Mouse (Mus musculus) spleen, postnatal 14 days (tissue): Measurements from ENCODE around the gene Prrt1.

Experiments
- DNase-seq, 2 experiments: peaks; one replicate each; pipeline ENCODE4 v3.0.0; 2021 to 2022; ENCODE audit warnings: low spot score in 2 of 2

The Prrt1 gene

GRCm38 (mm10) chr17:34599891-34600290 is 29.4 kb upstream of the Prrt1 start:
- no peak for DNase-seq

- no peak for DNase-seq
Measured at GRCm38 (mm10) chr17:34601796-34602195, 27.5 kb upstream of the Prrt1 start.

- peak; percentile 89 to 97 for DNase-seq
Measured at GRCm38 (mm10) chr17:34603375-34604060, 25.8 kb upstream of the Prrt1 start, which contains the start of gene Rnf5. Gene Rnf5, minus strand, starts transcription at chr17:34603690.

GRCm38 (mm10) chr17:34604061-34604508 is 25.2 kb upstream of the Prrt1 start, which contains the start of gene Agpat1:
Gene Agpat1, plus strand, starts transcription at chr17:34604262.
- peak; percentile 92 to 96 for DNase-seq

GRCm38 (mm10) chr17:34604511-34605237 is 24.7 kb upstream of the Prrt1 start:
- no peak for DNase-seq

- peak; percentile 87 to 89 for DNase-seq
Measured at GRCm38 (mm10) chr17:34605609-34606008, 23.7 kb upstream of the Prrt1 start.

- no peak for DNase-seq
Measured at GRCm38 (mm10) chr17:34606186-34607039, 22.9 kb upstream of the Prrt1 start.

GRCm38 (mm10) chr17:34607997-34608396 is 21.3 kb upstream of the Prrt1 start:
- no peak for DNase-seq

GRCm38 (mm10) chr17:34611050-34611449 is 18.3 kb upstream of the Prrt1 start:
- DNase-seq = no peak

- DNase-seq = no peak
Measured at GRCm38 (mm10) chr17:34613054-34613645, 16.2 kb upstream of the Prrt1 start.

GRCm38 (mm10) chr17:34613830-34614229 is 15.5 kb upstream of the Prrt1 start:
- no peak for DNase-seq

GRCm38 (mm10) chr17:34615871-34616270 is 13.5 kb upstream of the Prrt1 start, which contains the start of gene Egfl8:
Gene Egfl8, minus strand, starts transcription at chr17:34615971.
- DNase-seq = no peak

- DNase-seq = peak; percentile 64 to 76
Measured at GRCm38 (mm10) chr17:34618999-34619398, 10.3 kb upstream of the Prrt1 start.

- no peak for DNase-seq
Measured at GRCm38 (mm10) chr17:34621006-34621405, 8.3 kb upstream of the Prrt1 start.

GRCm38 (mm10) chr17:34623161-34623560 is 6.2 kb upstream of the Prrt1 start:
- no peak for DNase-seq

GRCm38 (mm10) chr17:34624981-34625380 is 4.4 kb upstream of the Prrt1 start:
- no peak for DNase-seq

GRCm38 (mm10) chr17:34626062-34626772 is 3.1 kb upstream of the Prrt1 start:
- no peak for DNase-seq

- no peak for DNase-seq
Measured at GRCm38 (mm10) chr17:34626773-34627092, 2.6 kb upstream of the Prrt1 start.

GRCm38 (mm10) chr17:34627093-34627942 is 2.0 kb upstream of the Prrt1 start:
- DNase-seq = peak in 1 of 2 experiments; percentile 53
